Mouse (Mus musculus) embryo, embryonic 11 days (tissue): ENCODE data around the gene Dhrs2.

ENCODE experiments used
- DNase-seq: peaks from one replicate; pipeline ENCODE4 v3.0.0-alpha.2; 2015

The Dhrs2 gene

DNA sequence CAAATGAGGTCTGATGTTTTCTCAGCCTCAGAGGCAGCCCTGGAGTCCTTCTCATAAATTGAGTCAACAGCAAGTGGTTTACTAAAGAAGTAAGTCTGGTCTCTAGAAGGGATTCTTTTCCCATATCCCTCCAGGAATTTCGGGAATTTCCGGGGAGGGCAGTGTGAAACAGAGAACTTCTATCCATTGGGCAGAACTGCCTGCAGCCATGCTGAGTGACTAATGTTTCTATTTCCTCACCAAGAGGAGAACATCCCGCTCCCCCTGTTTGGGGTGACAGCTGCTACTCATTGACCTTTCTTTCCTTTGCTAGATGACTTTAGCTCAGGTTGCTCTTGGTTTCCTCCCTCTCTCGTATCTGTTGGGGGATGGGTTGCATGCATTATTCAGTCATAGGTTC is 31.8 kb downstream of the Dhrs2 start:
- peak; percentile 42 for DNase-seq

DNA sequence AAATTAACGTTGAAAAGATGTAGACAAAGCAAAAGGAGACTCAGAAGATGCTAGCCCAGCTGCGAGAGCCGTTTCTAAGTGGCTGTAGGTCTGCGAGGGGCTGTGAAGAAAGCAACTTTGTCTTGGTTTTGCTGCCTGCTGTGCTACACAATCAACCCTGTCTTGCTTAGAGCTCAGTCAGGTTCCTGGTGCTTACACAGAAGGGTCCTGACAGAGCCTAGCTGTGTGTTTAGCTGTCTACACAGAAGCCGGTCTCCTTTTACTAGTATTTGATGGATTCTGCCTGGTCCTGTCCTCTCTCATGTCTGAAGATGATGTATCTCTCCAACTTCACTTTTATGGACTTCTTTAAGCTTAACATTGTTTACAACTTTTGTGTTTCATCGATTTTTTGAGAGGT is 33.6 kb downstream of the Dhrs2 start:
- no peak for DNase-seq

DNA sequence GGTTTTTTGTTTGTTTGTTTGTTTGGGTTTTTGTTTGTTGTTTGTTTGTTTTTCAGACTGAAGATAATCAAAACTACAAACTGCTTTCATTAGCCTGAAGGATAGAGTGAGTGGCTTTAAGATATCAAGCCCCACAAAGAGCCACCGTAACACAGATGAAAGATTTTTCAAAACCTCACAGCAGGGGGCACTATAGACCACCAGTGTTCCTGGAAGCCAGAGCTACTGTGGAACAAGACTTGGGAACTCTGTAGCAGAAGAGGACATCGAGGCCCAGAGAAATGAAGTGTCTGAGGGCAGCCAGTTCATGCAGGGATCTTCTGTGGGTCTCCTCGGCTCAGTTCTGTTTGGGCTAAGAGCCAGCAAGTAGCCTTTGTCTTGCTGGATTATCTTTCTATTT is 49.4 kb downstream of the Dhrs2 start:
- peak; percentile 68 for DNase-seq

DNA sequence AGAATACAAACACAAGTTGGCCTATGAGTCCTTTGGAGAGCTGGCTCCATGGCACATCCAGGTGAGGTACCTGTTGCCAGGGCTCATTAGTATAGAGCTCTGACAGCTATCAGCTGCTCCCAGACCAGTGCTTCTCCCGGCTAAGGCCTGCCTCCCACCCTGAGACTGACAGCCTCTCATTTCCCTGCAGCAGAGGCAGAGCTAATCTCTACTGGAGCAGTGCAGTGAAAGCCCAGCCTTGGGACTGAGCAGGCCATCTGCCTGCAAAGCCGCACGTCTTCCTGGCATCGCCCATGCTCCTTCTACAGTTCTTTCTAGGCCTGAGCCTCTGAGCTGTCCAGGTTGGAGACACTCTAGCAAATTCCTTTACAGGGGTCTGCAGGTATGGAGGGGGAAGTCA is 51.2 kb downstream of the Dhrs2 start:
- DNase-seq: no peak

DNA sequence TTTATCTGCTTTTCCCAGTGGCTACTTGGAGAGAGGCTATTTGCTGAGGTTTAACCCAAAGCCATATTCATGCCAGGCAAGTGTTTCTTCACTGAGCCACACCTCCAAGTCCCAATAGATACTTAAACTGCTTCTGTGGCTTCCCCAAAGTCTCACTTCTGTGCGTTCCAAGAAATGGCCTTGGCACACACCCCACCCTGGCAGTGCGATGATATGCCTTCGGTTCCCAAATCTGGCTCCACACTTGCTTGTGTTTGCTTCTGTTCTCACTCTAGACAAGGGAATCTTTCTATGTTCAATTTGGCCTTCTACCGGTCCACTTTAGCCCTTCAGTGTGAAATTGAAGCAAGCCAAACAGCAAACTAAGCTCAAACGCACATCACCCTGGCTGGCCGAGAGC is 53.0 kb downstream of the Dhrs2 start:
- DNase-seq: no peak

DNA sequence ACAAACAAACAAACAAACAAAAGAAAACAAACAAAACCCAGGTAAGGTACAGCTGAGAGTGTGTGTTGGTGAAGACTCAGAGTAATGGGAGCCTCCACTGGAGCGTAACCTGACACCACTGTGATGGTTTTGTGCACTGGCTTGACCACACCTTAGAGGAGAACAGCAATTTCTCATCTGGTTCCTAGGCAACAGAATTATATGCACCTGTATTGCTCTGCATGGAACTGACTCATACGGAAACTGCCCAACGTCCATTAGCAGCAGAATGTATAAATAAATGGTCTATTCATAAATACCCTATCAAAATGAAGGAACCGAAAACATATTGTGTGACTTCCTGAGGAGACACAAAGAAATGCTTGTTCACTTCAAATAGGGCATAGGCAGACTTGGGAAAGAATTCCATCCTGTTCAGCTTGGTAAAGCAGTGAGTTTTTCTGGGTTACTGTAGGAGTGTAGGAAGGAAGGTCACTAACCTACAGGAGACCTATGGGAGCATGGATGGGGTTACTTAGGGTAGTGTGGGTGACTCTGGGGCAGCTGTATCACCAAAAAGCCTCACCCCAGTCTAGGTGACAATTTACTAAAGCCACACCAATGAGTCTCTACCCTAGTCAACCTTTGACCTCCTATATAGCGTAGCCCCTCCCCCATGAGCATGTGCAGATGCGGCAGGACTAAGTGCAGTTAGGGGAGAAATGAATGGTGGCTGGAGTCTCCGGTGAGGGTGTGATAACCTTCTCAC is 57.7 kb downstream of the Dhrs2 start:
- no peak for DNase-seq
